Mouse (Mus musculus) ovary, adult 10 weeks (tissue): Measurements from ENCODE around the gene Notum. TPM values are rescaled to one million over a fixed set of nuclear protein-coding genes. Genes with fewer than 3 reads are reported as not detected.

Experiments
- polyA plus RNA-seq: library from polyadenylated mRNA; stranded (reverse); fragments of 350-450 nt; fragmentation: Illumina TruSeq; extraction: RNeasy Lipid Tissue Mini Kit (QIAGEN cat#74804); gene quantifications from one replicate; pipeline ENCODE4 v1.2.3, GENCODE M21; 2014

Gene Notum
- not detected for polyA plus RNA-seq

DNA sequence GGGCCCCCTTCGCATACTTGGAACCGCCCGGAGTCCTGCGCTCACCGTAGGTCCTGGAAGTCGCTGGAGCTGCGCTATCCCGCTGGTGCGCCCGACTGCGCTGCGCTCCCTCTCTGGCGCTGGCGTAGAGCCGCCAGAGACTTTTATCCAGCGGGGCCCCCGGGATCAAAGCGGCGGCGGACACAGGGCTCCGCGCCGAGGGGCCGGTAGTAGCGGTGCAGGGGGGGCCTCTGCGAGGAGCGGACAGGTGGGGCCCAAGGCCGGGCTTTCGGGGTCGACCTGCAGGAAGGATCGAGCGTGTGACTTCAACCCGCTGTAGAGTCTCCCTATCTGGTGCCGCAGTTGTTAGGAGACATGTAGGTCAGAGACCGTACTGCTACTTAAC lies at the start of gene Notum:
TSS of gene Notum (minus strand) at position 100 of the 385 bp plus-strand sequence.

DNA sequence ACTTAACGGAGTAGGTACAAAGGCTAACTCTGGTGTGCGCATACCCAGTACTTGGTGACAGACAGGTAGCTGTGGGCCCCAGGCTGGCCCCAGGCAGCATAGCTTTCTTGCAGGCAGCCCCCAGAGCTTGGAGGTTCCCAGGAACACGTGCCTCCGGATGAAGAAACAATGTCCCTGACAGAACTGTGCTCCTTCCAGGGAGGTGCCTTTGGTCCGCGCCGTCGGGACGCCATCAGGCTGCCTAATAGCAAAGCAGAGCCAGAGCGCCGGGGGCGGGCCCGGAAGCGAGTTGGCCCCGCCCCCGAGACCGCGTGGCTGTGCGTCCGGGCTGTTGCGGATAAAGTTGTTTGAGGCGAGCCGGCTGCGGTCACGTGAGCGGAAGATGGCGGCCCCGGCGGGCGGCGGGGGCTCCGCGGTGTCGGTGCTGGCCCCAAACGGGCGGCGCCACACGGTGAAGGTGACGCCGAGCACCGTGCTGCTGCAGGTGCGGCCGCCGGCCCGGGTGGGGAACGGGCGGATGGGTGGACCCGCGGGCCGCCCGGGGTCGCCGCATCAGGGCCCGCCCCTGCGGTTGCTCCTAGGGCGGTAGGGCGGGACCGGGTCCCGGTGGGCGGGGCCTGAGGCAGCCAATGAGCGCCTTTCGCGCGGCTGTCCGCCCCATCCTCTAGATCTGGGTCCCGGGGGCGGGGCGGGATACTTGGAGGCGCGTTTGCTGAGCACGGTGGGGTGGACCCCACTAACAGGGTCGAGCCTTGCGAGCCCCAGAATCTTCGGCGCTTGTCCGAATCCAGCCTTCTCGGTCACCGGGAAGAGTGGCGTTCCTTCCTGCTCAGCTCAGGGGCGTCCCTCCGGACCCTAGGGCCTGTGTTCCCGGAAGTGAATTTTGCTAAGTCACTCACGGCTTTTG lies 12.0 kb upstream of the Notum start, which contains the start of gene Aspscr1:
TSS of gene Aspscr1 (plus strand) at position 287 of the 907 bp plus-strand sequence.

DNA sequence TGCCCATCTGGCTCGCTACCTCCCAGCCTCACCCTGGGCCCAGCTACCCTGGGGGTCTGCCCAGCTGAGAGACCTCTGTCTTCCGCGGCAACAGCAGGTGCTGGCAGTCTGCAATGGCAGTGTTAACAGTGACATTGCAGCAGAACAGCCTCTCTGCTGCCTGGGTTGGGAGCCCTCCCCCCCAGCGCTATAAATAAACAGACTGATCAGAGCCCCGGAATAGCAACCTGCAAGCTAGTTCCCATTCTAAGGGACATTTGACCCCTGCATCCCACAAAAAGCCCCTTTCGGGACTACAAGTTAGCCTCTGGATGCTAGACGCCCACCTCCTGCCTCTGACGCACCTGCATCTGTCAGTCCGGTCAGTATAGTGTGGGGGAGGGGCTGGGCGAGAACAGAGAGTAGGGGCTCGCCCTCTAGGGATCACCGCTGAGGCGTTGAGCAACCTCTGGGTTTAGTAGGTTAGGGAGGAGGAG lies 12.9 kb downstream of the Notum start, which contains the start of gene Myadml2:
TSS of gene Myadml2 (minus strand) at position 158 of the 476 bp plus-strand sequence.

DNA sequence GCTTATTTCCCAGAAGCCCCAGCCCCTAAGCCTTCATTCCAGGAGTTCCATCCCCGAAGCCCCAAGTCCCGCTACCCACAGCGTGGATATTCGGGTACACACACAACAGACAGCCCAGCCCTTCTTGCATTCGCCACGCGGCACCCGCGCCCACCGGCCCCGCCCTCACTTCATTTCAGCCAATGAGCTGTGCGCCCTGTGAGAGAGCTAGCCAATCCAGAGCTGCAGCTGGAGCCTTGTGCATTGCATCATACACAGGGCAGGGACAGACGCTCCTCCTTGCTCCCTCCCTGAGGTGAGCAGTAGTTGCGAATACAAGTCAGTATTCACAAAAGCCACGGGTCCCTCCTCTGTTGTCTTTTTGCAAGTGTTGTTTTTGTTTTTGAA lies 17.4 kb downstream of the Notum start, which contains the start of gene Pycr1:
TSS of gene Pycr1 (minus strand) at position 169 of the 387 bp plus-strand sequence.

DNA sequence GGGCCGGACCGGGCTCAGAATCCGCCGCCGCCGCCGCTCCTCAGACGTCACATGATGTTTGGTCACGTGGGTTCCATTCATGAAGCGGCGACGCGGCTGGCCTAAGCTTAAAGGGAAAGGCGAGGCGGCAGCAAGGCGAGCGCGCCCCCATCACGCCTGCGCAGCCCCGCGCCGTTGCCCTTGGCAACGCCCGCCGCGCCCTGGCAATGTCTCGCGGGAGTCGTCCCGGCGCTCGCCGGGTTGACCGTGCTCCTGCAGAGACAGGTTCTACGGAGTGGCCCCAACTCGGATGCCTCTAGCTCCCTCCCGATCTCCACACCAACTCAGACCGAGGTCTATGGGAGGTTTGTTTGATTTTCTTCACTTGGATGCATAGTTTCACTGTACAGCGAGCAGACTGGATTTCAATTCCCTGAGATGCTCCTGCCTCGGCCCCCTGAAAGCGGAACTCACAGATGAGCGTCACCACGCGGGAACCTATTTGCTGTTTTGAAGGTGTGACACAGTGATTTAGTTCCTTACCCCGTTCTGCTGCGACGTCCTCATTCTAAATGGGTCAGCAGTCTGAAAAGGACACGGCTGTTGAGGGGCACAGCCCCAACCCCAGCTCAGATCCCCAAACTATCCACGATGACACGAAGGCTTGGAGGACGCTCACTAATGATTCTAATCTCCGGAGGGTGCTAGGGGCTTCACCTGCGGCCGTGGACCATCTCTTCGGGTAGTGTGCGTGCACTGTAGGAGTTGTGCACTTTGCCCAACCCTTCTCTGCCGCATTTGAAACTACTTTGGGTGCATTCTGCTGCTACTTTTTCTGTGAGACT lies 27.2 kb downstream of the Notum start, which contains the start of gene Mafg:
TSS of gene Mafg (minus strand) at position 81 of the 824 bp plus-strand sequence.

DNA sequence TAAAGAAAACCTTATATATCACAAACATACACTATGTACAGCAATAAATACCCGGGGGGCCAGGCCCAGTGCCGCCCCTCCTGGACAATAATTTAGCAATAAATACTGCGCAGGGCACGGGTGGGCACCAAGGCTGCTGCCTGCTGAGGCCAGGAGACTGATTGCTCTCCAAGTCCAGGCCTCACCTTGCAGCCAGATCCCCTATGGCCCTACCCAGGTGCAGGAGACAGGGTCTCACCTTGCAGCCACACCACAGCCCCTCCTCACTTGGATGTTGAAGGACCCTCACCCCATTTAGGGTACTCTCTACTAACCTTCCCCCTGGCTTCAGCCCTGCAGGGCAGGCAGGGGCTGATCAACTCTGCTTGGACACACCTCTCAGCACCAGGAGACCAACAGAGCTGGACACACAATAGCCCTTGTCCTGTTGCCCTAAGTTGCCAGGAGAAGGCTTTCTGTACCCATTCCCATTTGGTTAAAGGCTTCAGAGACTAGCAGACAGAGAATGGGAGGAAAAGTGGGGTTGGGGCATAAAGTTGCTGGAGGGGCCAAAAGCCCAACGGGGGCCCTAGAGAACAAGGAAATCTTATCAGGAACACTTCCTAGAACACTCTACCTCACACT lies 35.7 kb downstream of the Notum start, which contains the start of gene Sirt7:
TSS of gene Sirt7 (minus strand) at position 89 of the 624 bp plus-strand sequence.

DNA sequence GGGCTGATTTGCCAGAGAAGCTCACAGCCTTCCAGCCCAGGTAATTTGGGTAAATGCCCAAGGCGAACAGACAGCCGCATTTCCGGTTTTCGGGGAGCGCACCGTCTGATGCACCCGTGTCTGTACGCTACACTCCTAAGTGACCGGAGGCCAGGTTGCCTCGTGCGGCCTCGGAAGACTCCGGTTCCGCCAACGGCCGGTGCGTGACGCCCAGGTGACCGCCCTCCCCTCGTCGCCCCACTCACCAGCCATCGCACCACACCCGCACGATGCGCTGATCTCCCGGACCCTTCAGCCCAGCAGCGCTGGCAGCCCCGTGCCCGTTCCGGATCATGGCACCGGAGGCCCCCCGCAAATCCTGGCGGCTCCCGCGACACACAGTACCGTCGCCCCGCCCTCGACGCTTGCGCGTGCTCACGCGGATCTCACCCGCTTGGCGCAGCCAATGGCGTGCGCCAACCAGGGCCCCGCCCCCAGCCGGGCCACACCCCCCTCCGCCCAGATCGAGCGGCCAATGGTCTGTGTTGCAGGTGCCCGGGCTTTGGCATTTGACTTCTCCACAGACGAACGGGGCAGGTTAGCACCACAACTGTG lies 43.4 kb downstream of the Notum start, which contains the start of gene Pcyt2:
TSS of gene Pcyt2 (minus strand) at position 418 of the 594 bp plus-strand sequence.

DNA sequence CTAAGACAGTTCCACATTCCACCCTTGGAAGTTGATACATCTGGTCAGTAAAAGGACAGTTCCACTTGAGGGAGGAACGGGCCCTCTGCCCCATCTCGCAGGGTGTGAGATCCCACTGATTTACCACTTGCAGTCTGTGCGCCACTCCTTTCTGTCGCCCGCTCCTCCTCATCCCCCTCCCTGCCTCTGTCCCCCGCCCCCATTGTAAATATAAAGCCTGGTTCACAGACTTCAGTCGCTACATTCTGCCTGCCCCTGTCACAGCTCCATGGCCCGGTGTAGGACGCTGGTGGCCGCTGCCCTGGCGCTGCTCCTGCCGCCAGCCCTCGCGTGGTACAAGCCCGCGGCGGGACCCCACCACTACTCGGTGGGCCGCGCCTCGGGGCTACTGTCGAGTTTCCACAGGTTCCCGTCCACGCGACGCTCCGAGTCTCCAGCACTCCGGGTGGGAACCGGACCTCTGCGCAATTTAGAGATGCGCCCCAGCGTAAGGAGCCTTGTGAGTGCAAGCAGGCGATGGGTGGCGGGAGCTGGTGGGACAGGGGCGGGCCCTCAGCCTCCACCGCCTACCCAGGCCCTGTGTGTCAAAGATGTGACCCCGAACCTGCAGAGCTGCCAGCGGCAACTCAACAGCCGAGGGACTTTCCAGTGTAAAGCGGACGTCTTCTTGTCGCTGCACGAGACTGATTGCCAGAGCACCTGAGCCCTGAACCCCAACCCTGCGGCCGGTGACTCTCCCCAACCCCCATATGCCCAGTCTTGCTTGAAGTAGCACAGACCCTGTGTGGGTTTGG lies 52.5 kb downstream of the Notum start, which contains the start of gene Npb:
TSS of gene Npb (plus strand) at position 237 of the 794 bp plus-strand sequence.

Other genes with a start within 250 kb of the Notum start
- 22.0 TPM for gene Nploc4, start 223.5 kb downstream of the Notum start, polyA plus RNA-seq
- not detected for gene Tspan10, start 218.5 kb downstream of the Notum start, polyA plus RNA-seq
- gene Pde6g, start 207.7 kb downstream of the Notum start, polyA plus RNA-seq: not detected
- gene Oxld1, start 203.1 kb downstream of the Notum start, polyA plus RNA-seq: 1.5 TPM
- 14.0 TPM for gene Ccdc137, start 203.1 kb downstream of the Notum start, polyA plus RNA-seq
- 9.9 TPM for gene Arl16, start 193.6 kb downstream of the Notum start, polyA plus RNA-seq
- 1.2 TPM for gene Mrpl12, start 176.6 kb downstream of the Notum start, polyA plus RNA-seq
- gene Slc25a10, start 169.3 kb downstream of the Notum start, polyA plus RNA-seq: not detected
- not detected for gene Gcgr, start 130.5 kb downstream of the Notum start, polyA plus RNA-seq
- 1.5 TPM for gene Mcrip1, start 111.4 kb downstream of the Notum start, polyA plus RNA-seq
- not detected for gene Ppp1r27, start 110.0 kb downstream of the Notum start, polyA plus RNA-seq
- 235 TPM for gene P4hb, start 87.9 kb downstream of the Notum start, polyA plus RNA-seq
- 29.1 TPM for gene Arhgdia, start 79.6 kb downstream of the Notum start, polyA plus RNA-seq
- 37.9 TPM for gene Alyref, start 62.8 kb downstream of the Notum start, polyA plus RNA-seq
- gene Anapc11, start 62.8 kb downstream of the Notum start, polyA plus RNA-seq: 5.8 TPM
- not detected for gene Npb, start 52.7 kb downstream of the Notum start, polyA plus RNA-seq
- gene Pcyt2, start 43.2 kb downstream of the Notum start, polyA plus RNA-seq: 3.4 TPM
- 3.2 TPM for gene Sirt7, start 35.9 kb downstream of the Notum start, polyA plus RNA-seq
- gene Mafg, start 27.6 kb downstream of the Notum start, polyA plus RNA-seq: 10.4 TPM
- 1.6 TPM for gene Pycr1, start 17.4 kb downstream of the Notum start, polyA plus RNA-seq
- gene Myadml2, start 13.0 kb downstream of the Notum start, polyA plus RNA-seq: not detected
- 0.77 TPM for gene Aspscr1, start 11.8 kb upstream of the Notum start, polyA plus RNA-seq
- not detected for gene Cenpx, start 52.6 kb upstream of the Notum start, polyA plus RNA-seq
- 0.40 TPM for gene Lrrc45, start 52.8 kb upstream of the Notum start, polyA plus RNA-seq
- gene Rac3, start 60.3 kb upstream of the Notum start, polyA plus RNA-seq: not detected
- not detected for gene Dcxr, start 66.1 kb upstream of the Notum start, polyA plus RNA-seq
- gene Cbr2, start 70.9 kb upstream of the Notum start, polyA plus RNA-seq: not detected
- not detected for gene Hmga1b, start 101.6 kb upstream of the Notum start, polyA plus RNA-seq
- gene Rfng, start 123.0 kb upstream of the Notum start, polyA plus RNA-seq: not detected
- gene Gps1, start 123.1 kb upstream of the Notum start, polyA plus RNA-seq: 10.9 TPM
- gene Dus1l, start 135.2 kb upstream of the Notum start, polyA plus RNA-seq: 3.3 TPM
- gene Fasn, start 163.4 kb upstream of the Notum start, polyA plus RNA-seq: 2.1 TPM